Mouse (Mus musculus): ENCODE results near the gene Il17rb. TPM values are rescaled to one million over a fixed set of nuclear protein-coding genes. Genes with fewer than 3 reads are reported as not detected.

The Il17rb gene
- polyA plus RNA-seq, 1 experiment from 2014 or later = 7.1 TPM

DNA sequence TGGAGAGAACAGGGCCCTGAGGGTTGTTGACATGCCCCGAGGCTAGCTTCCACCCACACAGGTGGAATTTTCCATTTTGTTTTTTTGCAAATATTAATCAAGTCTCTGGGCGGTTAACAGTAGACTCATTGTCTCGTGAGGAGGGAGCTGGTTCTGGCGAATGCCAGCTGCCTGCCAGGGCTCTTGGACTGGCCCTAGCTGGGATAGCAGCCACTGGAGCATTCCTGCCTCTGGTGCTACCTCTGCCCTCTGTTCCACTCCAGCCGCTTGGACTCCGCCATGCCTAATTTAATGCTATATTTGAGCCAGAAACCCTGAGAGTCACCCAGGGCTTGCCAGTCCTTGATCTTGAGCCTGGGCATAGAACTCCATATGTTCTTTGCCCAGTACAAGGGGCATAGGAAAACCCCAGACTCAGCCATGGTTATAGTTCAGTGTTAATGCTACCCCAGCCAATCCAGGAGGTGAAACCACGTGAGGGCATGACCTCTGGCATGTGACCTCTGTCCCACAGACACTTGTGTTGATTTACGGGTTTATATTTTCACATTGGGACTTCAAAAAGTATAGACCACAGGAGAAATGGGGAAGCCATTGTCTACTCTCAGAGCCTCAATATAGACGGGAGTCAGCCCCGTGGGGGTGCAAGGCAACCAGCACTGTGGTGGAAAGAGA lies 3.3 kb upstream of the Il17rb start:
- no peak for TF ChIP-seq EP300 (IDR thresholded peaks at IDR 0.05; ENCODE audit: low read depth)
- TF ChIP-seq CTCF (IDR thresholded peaks at IDR 0.05; ENCODE audit: low read depth) = no peak
- Histone ChIP-seq H3K27me3 (ENCODE audit: insufficient read depth, low read length) (0 out of 2 replicates have a peak, but pooled peaks cover 3% of the 10 kb centered on the region), H3K9ac (replicated peaks) (no peak overlapping the region), H3K4me2 (ENCODE audit: low read depth, low read length) (peak overlapping the region; percentile 72), H3K36me3 (replicated peaks; ENCODE audit: insufficient read depth, low read length) (no peaks in the 10 kb centered on the region), H3K27ac (ENCODE audit: low read depth) (peak overlapping the region; percentile 60), H3K4me1 (ENCODE audit: insufficient read depth) (peaks cover 28% of the 10 kb centered on the region), H3K4me3 (ENCODE audit: low read depth, low read length) (no peak overlapping the region; the same call in 1 of the 2 replicates), H3K9me3 (ENCODE audit: low read length) (no peaks in the 10 kb centered on the region)
- 63% methylated on average over 10 of the region's 10 CpGs for WGBS (ENCODE audit: insufficient replicate concordance)
- ATAC-seq (no peak), DNase-seq (no peak)

- H3K36me3 ChIP-seq (replicated peaks; ENCODE audit: insufficient read depth, low read length) = no peaks in the 10 kb centered on the region
Measured at GRCm38 (mm10) chr14:30009864-30010560, 1.3 kb upstream of the Il17rb start.

DNA sequence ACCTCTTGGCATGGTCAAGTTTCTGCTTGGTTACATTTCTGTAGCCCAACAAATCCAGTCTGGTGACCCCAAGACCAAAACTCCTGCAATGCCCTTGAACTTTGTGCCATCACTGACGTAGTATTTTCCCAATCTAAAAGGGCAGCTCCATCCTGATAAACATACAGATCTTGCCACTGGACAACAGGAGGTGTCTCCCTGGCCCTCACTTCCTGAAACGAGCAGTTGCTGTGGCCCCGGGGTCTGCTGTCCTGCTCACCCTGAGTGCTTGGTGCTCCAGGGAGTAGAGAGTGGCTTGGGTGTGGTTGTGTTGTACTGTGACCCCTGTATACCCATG lies 9.3 kb downstream of the Il17rb start:
- H3K4me3 ChIP-seq (ENCODE audit: low read depth, low read length) = no peak overlapping the region
- H3K27me3 ChIP-seq (ENCODE audit: insufficient read depth, low read length) = no peaks in the 10 kb centered on the region
- H3K36me3 ChIP-seq (replicated peaks; ENCODE audit: insufficient read depth, low read length) = peaks cover 15% of the 10 kb centered on the region
- WGBS (ENCODE audit: insufficient replicate concordance) = 51% methylated on average over 3 of the region's 3 CpGs
- H3K9me3 ChIP-seq (ENCODE audit: low read length) = no peaks in the 10 kb centered on the region
- peak; percentile 51 for ATAC-seq
- TF ChIP-seq CTCF (IDR thresholded peaks at IDR 0.05; ENCODE audit: low read depth) (no peak), EP300 (IDR thresholded peaks at IDR 0.05; ENCODE audit: low read depth) (no peak)
- H3K4me1 ChIP-seq (ENCODE audit: insufficient read depth) = peaks cover 24% of the 10 kb centered on the region
- peak; percentile 40 for DNase-seq
- H3K27ac ChIP-seq (ENCODE audit: low read depth) = peak overlapping the region; percentile 85
- H3K4me2 ChIP-seq (ENCODE audit: low read depth, low read length) = no peak overlapping the region
- no peak overlapping the region for H3K9ac ChIP-seq (replicated peaks)

More at GRCm38 (mm10) chr14:30009864-30010560, 1.3 kb upstream of the Il17rb start:
- H3K9me3 ChIP-seq (ENCODE audit: low read length) = no peaks in the 10 kb centered on the region
- peak overlapping the region; percentile 91 for H3K27ac ChIP-seq (ENCODE audit: low read depth)
- peak overlapping the region; percentile 71 for H3K9ac ChIP-seq (replicated peaks)
- WGBS (ENCODE audit: insufficient replicate concordance) = 54% methylated on average over 10 of the region's 10 CpGs
- H3K4me2 ChIP-seq (ENCODE audit: low read depth, low read length) = peak overlapping the region; percentile 72
- ATAC-seq (peak; percentile 73), DNase-seq (peak; percentile 57)
- TF ChIP-seq EP300 (IDR thresholded peaks at IDR 0.05; ENCODE audit: low read depth) = no peak
- no peak for TF ChIP-seq CTCF (IDR thresholded peaks at IDR 0.05; ENCODE audit: low read depth)
- H3K4me1 ChIP-seq (ENCODE audit: insufficient read depth) = peaks cover 21% of the 10 kb centered on the region
- H3K4me3 ChIP-seq (ENCODE audit: low read depth, low read length) = peak overlapping the region; percentile 54
- H3K27me3 ChIP-seq (ENCODE audit: insufficient read depth, low read length) = 0 out of 2 replicates have a peak, but pooled peaks cover 3% of the 10 kb centered on the region

DNA sequence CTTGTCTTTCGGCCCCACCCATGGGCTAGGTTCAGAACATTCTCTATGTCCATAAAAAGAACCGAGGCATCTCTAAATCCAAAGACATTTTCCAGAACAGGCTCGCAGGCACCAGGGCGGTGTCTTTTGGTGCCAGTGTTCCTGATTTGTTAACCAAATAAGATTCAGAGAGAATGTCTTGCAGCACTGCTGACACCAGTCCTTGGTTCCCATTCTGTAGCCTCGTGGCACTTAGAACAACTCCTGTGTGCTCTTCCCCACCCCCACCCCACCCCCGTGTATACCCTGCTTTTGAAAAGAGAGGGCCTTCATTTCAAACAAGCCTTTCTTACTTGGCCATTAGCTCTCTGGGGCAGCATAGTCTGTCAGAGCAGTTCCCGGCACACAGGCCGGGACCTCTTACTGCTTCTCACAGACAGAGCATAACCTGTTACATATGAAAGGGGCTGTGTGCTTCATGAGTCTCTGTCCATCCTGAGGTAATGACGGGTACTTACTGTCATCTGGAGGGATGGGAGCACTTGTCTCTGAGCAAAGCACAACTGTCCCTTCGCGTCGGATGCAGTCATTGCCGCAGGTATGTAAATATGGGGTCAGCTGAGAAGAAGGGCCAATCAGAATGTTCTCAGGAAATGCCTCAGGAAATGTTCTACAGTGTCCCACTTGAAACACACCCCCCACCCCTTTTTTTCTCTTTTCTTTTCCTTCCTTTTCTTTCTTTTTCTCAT lies 9.8 kb downstream of the Il17rb start:
- Histone ChIP-seq H3K4me1 (ENCODE audit: insufficient read depth) (peaks cover 24% of the 10 kb centered on the region), H3K4me2 (ENCODE audit: low read depth, low read length) (no peak overlapping the region), H3K9ac (replicated peaks) (0 out of 2 replicates have a peak overlapping the region, but pooled peaks have one; percentile 16), H3K27me3 (ENCODE audit: insufficient read depth, low read length) (no peaks in the 10 kb centered on the region), H3K9me3 (ENCODE audit: low read length) (no peaks in the 10 kb centered on the region), H3K27ac (ENCODE audit: low read depth) (peak overlapping the region; percentile 85), H3K4me3 (ENCODE audit: low read depth, low read length) (no peak overlapping the region), H3K36me3 (replicated peaks; ENCODE audit: insufficient read depth, low read length) (peaks cover 19% of the 10 kb centered on the region)
- 67% methylated on average over 13 of the region's 13 CpGs for WGBS (ENCODE audit: insufficient replicate concordance)
- TF ChIP-seq EP300 (IDR thresholded peaks at IDR 0.05; ENCODE audit: low read depth) (no peak), CTCF (IDR thresholded peaks at IDR 0.05; ENCODE audit: low read depth) (no peak)
- DNase-seq (no peak), ATAC-seq (peak; percentile 46)

DNA sequence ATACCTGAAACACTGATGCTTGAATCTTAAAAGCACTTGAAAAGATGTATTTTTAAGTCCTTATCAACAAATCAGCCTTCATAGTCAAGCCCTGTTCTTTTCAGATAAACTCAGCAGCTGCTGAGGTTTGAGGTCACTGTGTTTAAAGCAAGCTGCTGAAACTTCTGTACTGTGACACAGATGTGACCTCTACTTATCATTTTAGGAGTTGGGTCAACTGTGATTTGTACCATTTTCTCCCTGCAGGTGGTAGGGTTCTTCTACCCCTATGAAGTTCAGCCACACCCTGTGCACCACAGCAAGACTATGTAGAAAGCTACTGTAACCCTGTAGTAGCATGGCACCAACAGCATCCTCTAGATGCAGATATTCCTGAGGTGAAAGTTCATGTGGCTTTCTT lies 11.4 kb downstream of the Il17rb start:
- Histone ChIP-seq H3K9ac (replicated peaks) (no peak overlapping the region), H3K9me3 (ENCODE audit: low read length) (no peaks in the 10 kb centered on the region), H3K4me1 (ENCODE audit: insufficient read depth) (peaks cover 24% of the 10 kb centered on the region), H3K4me3 (ENCODE audit: low read depth, low read length) (no peak overlapping the region), H3K27me3 (ENCODE audit: insufficient read depth, low read length) (no peaks in the 10 kb centered on the region), H3K36me3 (replicated peaks; ENCODE audit: insufficient read depth, low read length) (peaks cover 31% of the 10 kb centered on the region), H3K4me2 (ENCODE audit: low read depth, low read length) (no peak overlapping the region), H3K27ac (ENCODE audit: low read depth) (peak overlapping the region; percentile 85)
- DNase-seq (no peak), ATAC-seq (no peak)
- TF ChIP-seq EP300 (IDR thresholded peaks at IDR 0.05; ENCODE audit: low read depth) (no peak), CTCF (IDR thresholded peaks at IDR 0.05; ENCODE audit: low read depth) (no peak)
